Mouse (Mus musculus) testis, adult 2 months (tissue): ENCODE data around the gene Prr12. TPM values are rescaled to one million over a fixed set of nuclear protein-coding genes. Genes with fewer than 3 reads are reported as not detected.

Experiments
- H3K27ac ChIP-seq: fragments of 200-500 bp; 2 replicates; pipeline ENCODE4 v1.5.1; 2012; ENCODE audit warnings: low read depth, low read length; ENCODE audit not compliant: control insufficient read depth, insufficient read depth
- H3K27me3 ChIP-seq: fragments of 200-500 bp; 2 replicates; pipeline ENCODE4 v1.6.1; 2012; ENCODE audit warnings: mild to moderate bottlenecking, low read length, moderate library complexity; ENCODE audit not compliant: control insufficient read depth, insufficient read depth
- H3K36me3 ChIP-seq: fragments of 200-500 bp; 2 replicates; pipeline ENCODE4 v1.6.1; 2012; ENCODE audit warnings: mild to moderate bottlenecking, low read length; ENCODE audit not compliant: control insufficient read depth, insufficient read depth
- H3K4me1 ChIP-seq: fragments of 200-500 bp; 2 replicates; pipeline ENCODE4 v1.6.1; 2012; ENCODE audit warnings: low read length; ENCODE audit not compliant: control insufficient read depth, insufficient read depth
- H3K4me3 ChIP-seq: fragments of 200-500 bp; 2 replicates; pipeline ENCODE4 v1.5.1; 2012; ENCODE audit warnings: low read depth, mild to moderate bottlenecking, low read length, moderate library complexity, mixed read lengths; ENCODE audit not compliant: control insufficient read depth
- CTCF ChIP-seq: fragments of 200-500 bp; IDR thresholded peaks from 2 replicates; pipeline ENCODE4 v1.5.1; 2012; ENCODE audit warnings: low read depth, mild to moderate bottlenecking, inconsistent platforms, low read length, moderate library complexity; ENCODE audit not compliant: control insufficient read depth, insufficient read depth, insufficient replicate concordance
- POLR2A ChIP-seq: fragments of 200-500 bp; IDR thresholded peaks from 2 replicates; pipeline ENCODE4 v1.6.1; 2012; ENCODE audit warnings: low read depth, mild to moderate bottlenecking, inconsistent platforms, low read length, moderate library complexity; ENCODE audit not compliant: control insufficient read depth
- polyA plus RNA-seq: library from polyadenylated mRNA; depleted of rRNA; stranded (reverse); fragments of >200 nt; gene quantifications from 2 replicates; pipeline ENCODE4 v1.2.3, GENCODE M21; 2012

Gene Prr12
- polyA plus RNA-seq, 1 experiment = 3.4 TPM

DNA sequence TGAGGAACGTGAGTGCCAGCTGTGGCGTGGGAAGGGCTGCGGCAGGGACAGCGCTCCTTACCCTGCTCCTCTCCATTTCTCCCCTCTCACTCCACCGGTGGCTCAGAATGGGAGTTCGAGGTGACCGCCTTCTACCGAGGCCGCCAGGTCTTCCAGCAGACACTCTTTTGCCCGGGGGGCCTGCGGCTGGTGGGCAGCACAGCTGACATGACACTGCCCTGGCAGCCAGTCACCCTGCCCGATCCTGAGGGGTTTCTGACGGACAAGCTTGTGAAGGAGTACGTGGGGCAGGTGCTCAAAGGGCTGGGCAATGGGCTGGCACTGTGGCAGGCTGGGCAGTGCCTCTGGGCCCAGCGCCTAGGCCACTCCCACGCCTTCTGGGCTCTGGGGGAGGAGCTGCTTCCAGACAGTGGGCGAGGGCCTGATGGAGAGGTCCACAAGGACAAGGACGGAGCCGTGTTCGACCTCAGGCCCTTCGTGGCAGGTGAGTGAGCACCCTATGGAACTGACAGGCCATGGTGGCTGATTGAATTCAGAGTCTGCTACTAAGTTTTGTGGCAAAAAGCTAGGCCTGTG, 52.1 kb downstream of the Prr12 start:
- Histone ChIP-seq H3K4me1 (peaks cover 15% of the 10 kb centered on the region), H3K27ac (no peak overlapping the region), H3K27me3 (no peaks in the 10 kb centered on the region), H3K36me3 (peaks cover 2% of the 10 kb centered on the region), H3K4me3 (no peak overlapping the region)
- TF ChIP-seq CTCF (no peak), POLR2A (no peak)

DNA sequence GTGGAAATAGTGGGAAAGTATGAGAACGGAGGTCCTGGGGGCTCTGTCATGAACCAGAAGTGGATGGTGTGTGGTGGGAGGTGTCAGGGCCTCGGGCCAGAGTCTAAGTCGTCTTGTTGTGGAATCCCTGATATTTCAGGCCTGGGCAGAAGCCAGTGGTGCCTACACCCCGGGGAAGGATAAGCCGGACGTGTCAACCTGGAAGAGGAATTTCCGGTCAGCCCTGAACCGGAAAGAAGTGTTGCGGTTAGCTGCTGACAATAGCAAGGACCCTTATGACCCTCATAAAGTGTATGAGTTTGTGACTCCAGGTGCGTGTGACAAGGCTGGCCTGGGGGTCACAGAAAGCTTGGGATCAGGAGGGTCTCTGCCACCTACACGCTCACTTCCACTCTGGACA, 52.9 kb downstream of the Prr12 start:
- no peak for TF ChIP-seq CTCF
- peaks cover 15% of the 10 kb centered on the region for H3K4me1 ChIP-seq
- no peak overlapping the region for H3K27ac ChIP-seq
- H3K4me3 ChIP-seq = no peak overlapping the region
- peaks cover 2% of the 10 kb centered on the region for H3K36me3 ChIP-seq
- no peaks in the 10 kb centered on the region for H3K27me3 ChIP-seq

DNA sequence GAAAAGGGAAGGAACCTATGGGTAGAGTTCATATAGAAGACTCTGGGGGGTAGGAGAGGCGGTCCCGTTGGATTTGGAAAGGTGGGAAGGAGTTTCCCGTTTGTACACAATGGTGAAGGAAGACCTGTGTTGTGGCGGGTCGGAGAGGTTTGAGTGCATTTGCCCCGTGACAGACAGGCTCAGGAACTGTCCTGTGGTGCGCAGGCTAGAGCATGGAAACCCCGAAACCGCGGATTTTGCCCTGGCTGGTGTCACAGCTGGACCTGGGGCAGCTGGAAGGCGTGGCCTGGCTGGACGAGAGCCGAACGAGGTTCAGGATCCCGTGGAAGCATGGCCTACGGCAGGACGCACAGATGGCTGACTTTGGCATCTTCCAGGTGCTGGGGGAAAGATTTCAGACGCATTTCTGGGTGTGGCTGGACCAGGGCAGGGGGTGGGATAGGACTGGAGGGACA, 54.2 kb downstream of the Prr12 start, which contains the start of gene Bcl2l12:
TSS of gene Bcl2l12 (minus strand) at position 212 of the 455 bp plus-strand sequence.
- no peaks in the 10 kb centered on the region for H3K27me3 ChIP-seq
- peaks cover 15% of the 10 kb centered on the region for H3K4me1 ChIP-seq
- H3K36me3 ChIP-seq = peaks cover 2% of the 10 kb centered on the region
- peak within 1 kb of the TSS; percentile 98 for H3K4me3 ChIP-seq
- H3K27ac ChIP-seq = peak within 1 kb of the TSS; percentile 99
- TF ChIP-seq POLR2A (no peak), CTCF (no peak)

DNA sequence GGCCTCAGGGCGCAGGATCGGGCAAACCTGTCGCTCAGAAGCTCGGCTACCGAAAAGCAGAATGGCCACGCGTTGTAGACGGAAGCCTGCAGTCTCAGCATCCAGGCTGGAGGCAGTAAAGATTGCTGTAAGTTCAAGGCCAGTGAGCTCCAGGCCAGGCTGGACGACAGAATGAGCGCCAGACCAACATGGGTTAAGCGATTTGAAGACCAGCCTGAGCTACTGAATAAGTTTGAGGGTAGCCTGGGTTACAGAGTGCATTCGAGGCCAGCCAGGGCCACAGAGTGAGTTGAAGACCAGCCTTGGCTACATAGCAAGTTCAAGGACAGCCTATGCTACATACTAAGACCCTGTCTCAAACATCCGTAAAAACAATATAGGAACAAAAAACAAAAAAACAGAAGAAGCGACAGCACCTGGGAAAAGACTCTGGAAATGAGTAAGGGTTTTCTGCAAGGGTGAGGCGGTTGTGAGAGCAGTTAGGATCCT, 54.7 kb downstream of the Prr12 start:
- Histone ChIP-seq H3K27ac (peak overlapping the region; percentile 99), H3K4me3 (peak overlapping the region; percentile 98), H3K4me1 (peaks cover 15% of the 10 kb centered on the region), H3K36me3 (peaks cover 2% of the 10 kb centered on the region), H3K27me3 (no peaks in the 10 kb centered on the region)
- no peak for TF ChIP-seq POLR2A
- TF ChIP-seq CTCF = no peak

DNA sequence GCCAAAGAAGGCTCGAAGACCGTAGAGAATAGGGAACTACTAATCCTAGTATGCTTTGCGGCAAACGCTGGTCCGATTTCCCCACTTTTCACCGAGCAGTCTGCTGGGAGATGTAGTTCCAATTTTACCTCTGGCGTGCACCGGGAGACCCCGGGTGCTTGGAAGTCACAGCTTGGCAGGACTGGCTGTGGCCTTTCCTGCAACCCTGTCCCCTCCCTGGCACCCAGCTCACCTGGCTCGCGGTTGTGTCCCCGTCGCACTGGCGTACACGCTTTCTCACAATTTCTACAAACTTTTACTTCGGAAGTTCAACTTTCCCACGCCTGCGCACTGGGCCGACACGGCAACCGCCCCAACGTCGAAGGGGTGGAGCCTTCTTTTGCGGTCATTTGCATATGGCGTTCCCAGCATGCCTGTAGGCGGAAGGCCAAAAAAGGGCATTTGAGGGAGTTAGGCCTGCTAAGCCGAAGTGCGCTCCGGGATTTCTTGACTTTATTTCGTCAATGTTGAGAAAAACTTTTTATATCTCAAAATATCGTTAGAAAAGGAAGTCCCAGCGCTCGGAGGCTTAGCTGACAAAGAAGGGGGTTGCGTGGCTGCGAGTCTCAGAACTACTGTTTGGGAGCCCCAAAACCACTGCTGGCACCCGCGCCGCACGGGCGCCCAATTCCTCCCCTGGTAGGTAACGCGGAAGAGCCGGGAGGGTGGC, 55.3 kb downstream of the Prr12 start, which contains the start of gene Irf3:
TSS of gene Irf3 (plus strand) at position 418 of the 709 bp plus-strand sequence.
- Histone ChIP-seq H3K27ac (peak within 1 kb of the TSS; percentile 99), H3K4me3 (peak within 1 kb of the TSS; percentile 98), H3K4me1 (peaks cover 15% of the 10 kb centered on the region), H3K27me3 (no peaks in the 10 kb centered on the region), H3K36me3 (peaks cover 2% of the 10 kb centered on the region; the same call in 1 of the 2 replicates)
- TF ChIP-seq POLR2A (peak; percentile 89), CTCF (no peak)

DNA sequence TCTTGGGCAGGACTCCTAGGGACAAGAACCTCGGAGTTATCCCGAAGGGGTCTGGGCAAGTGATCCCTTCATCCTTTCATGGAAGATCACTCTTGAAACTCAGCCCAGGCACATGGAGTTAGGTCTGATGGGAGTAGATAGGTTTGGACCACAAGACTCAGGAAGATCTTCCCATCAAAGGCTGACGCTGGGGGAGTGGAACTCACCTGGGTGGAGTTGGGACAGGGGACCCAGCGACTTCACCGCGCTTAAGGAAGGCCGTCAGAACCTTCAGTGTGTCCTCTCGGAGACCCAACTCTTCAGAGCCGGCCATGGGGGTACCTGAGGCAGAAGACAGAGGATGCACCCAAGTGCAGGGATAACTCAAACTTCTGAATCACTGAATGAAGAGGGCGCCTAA, 56.0 kb downstream of the Prr12 start:
- peak overlapping the region; percentile 98 for H3K4me3 ChIP-seq
- H3K4me1 ChIP-seq = peaks cover 15% of the 10 kb centered on the region
- TF ChIP-seq POLR2A (no peak), CTCF (no peak)
- peaks cover 4% of the 10 kb centered on the region; the same call in 1 of the 2 replicates for H3K36me3 ChIP-seq
- no peaks in the 10 kb centered on the region for H3K27me3 ChIP-seq
- H3K27ac ChIP-seq = peak overlapping the region; percentile 99

DNA sequence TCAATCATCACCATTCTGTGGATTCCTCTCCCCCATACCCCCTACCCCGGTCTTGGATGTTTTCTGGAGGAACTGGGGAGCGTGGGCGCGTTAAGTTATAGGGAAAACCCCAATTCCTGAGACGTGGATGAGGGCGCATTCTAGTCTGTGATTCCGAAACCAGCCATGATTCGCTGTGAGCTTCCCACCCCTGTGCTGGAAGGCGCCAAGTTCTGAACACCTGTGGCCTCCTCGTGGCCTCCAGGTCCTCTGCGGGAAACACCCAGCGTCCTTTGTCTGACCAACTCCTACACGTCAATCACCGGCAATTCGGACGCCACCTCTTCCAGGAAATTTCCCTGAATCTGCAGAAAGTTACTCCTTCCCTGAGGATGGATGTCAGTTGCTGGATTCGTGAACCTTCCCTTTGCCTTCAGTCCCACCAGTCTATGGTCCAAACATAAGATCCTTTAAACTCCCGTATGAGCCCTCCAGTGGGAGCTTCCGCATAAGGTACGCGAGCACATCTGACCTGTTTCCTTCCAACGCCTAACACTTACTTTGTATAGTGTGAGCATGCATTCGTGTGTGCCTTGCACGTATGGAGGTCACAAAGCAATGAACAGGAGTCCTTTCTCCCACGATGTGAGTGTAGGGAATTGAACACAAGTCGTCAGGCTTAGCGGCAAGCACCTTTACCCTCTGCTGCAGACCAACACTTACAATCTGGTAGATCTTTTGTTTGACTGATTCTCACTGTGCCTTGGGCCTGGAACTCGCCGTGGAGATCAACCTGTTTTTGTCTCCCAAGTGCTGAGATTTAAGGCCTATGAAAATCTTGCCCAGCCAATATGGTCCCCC, 65.6 kb downstream of the Prr12 start:
- H3K27ac ChIP-seq = peak overlapping the region; percentile 77
- H3K27me3 ChIP-seq = no peaks in the 10 kb centered on the region
- H3K4me3 ChIP-seq = peak overlapping the region; percentile 81
- H3K36me3 ChIP-seq = peaks cover 2% of the 10 kb centered on the region; the same call in 1 of the 2 replicates
- peaks cover 11% of the 10 kb centered on the region for H3K4me1 ChIP-seq
- TF ChIP-seq POLR2A = peak; percentile 10; the same call in 1 of the 2 replicates
- TF ChIP-seq CTCF = no peak
